Mouse (Mus musculus): ENCODE data around the gene 1700003E16Rik.

The 1700003E16Rik gene

DNA sequence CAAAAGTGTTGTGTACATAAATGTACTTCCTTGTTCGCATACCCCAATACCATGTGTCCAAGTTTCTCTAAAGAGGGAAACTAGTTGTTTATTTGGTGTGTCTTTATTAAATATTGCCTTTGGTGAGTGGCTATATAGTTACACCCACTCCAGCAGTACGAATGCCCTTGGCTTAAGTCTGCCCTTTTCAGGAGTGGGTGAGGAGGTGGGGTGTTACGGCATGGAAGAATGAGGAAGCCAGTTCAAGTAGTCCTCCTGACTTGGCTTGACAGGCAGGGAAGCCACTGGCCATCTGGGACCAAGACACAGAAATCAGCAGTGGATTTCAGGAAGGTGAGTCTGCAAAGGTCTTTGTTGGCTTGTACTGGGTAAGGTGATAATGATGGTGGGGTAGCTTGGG, 49.6 kb downstream of the 1700003E16Rik start:
- DNase-seq (ENCODE audit: low read depth, low spot score): no peak

GRCm38 (mm10) chr6:83206321-83206720, 50.1 kb downstream of the 1700003E16Rik start:
- no peak for DNase-seq (ENCODE audit: low read depth, low spot score)

DNA sequence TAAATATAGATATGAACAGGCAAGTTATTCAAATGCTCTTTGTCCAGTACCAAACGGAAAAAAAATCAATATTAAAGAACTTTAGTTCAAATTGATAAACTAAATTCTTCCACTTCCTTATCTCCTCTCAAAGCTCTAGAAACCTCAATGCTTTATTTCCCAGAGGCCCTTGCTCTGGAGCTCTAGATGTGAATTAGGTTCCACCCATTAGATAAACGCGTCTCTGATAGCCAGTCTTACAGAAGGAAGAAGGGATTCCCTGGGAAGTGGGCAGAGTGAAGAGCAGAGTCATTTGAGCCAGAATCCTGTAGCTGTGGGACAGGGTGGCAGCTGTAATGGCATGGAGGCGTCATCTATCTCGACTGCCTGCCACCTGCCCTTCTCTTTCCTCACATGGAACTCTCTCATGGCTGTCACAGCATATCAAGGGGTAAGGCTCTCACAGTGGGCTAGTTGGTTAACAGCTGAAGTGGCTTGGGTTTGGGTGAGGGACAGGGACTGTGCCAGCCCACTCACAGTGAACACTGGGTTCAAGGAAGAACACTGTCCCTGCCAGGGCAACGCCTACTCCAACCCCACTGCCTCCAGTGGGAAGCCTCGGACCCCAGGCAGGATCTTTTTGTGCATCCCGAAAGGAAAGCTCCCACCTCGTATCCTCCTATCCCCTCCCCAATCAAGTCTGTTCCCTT, 51.3 kb downstream of the 1700003E16Rik start:
- no peak for DNase-seq (ENCODE audit: low read depth, low spot score)

GRCm38 (mm10) chr6:83208050-83208400, 51.8 kb downstream of the 1700003E16Rik start:
- no peak for DNase-seq (ENCODE audit: low read depth, low spot score)

- no peak for DNase-seq (ENCODE audit: low read depth, low spot score)
Measured at GRCm38 (mm10) chr6:83210495-83210894, 54.3 kb downstream of the 1700003E16Rik start.

DNA sequence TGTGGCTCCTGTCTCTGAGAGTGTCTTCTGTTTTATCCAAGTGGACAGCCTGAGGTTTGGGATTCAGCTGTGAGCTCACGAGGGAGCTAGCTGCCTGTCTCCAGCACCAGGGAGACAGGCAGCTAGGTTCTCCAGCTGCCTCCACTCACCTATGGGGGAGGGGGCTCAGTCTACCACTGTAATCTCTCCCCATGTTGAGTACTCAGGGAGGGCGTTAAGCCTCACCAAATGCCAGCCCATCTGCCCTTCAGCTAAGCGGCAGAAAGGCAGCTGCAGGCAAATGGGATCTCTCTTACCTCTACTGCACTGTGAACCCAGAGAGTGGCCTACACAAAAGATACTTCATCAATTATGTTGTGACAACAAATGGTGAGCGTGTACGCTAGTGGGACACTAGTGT, 55.3 kb downstream of the 1700003E16Rik start:
- no peak for DNase-seq (ENCODE audit: low read depth, low spot score)
